In genomic region chr7:51300238-51300637, GRCm38 (mm10) we compare ENCODE assay signal across 9 mouse cellular contexts.
DNase-seq lines count a peak whose midpoint lies in the region; ATAC-seq lines count a peak whose summit lies in the region.
"Had no signal": no experiment of that assay in that cellular context is flagged by ENCODE, and none has a peak within 500 bp of the region (broad histone marks: within the 10 kb centered on the region; RNA-seq: fewer than 3 reads in every experiment).

No protein-coding gene starts in this region.

- H3K36me3 ChIP-seq in embryonic facial prominence, embryonic 11.5 days (replicated peaks; ENCODE audit: control insufficient read depth, insufficient read depth, low read depth, low read length), result no peaks in the 10 kb centered on the region
- H3K36me3 ChIP-seq in kidney, embryonic 16.5 days (ENCODE audit: insufficient read depth, low read length), result no peaks in the 10 kb centered on the region
- H3K36me3 ChIP-seq in forebrain, embryonic 15.5 days, result no peaks in the 10 kb centered on the region
- H3K36me3 ChIP-seq in forebrain, embryonic 12.5 days (replicated peaks), result no peaks in the 10 kb centered on the region
- H3K36me3 ChIP-seq in midbrain, embryonic 15.5 days (replicated peaks), result no peaks in the 10 kb centered on the region

- no peak overlapping the region for H3K4me2 ChIP-seq in embryonic facial prominence, embryonic 11.5 days (ENCODE audit: low read depth, low read length)
- H3K4me2 ChIP-seq in kidney, embryonic 16.5 days (replicated peaks; ENCODE audit: low read depth, low read length), result no peak overlapping the region
- no peak overlapping the region for H3K4me2 ChIP-seq in forebrain, embryonic 15.5 days (replicated peaks)
- H3K4me2 ChIP-seq in forebrain, embryonic 12.5 days, result no peak overlapping the region
- no peak overlapping the region for H3K4me2 ChIP-seq in midbrain, embryonic 15.5 days

- no peak overlapping the region for H3K27ac ChIP-seq in embryonic facial prominence, embryonic 11.5 days (replicated peaks; ENCODE audit: low read depth, low read length)
- no peak overlapping the region for H3K27ac ChIP-seq in kidney, embryonic 16.5 days (ENCODE audit: low read length)
- no peak overlapping the region for H3K27ac ChIP-seq in forebrain, embryonic 15.5 days (replicated peaks)
- no peak overlapping the region for H3K27ac ChIP-seq in forebrain, embryonic 12.5 days
- H3K27ac ChIP-seq in midbrain, embryonic 15.5 days, result no peak overlapping the region

- no peaks in the 10 kb centered on the region for H3K9me3 ChIP-seq in embryonic facial prominence, embryonic 11.5 days (replicated peaks; ENCODE audit: control insufficient read depth, low read length)
- H3K9me3 ChIP-seq in kidney, embryonic 16.5 days (ENCODE audit: low read length), result no peaks in the 10 kb centered on the region
- no peaks in the 10 kb centered on the region for H3K9me3 ChIP-seq in forebrain, embryonic 15.5 days
- no peaks in the 10 kb centered on the region for H3K9me3 ChIP-seq in forebrain, embryonic 12.5 days
- H3K9me3 ChIP-seq in midbrain, embryonic 15.5 days, result no peaks in the 10 kb centered on the region

- peak; percentile 13 for DNase-seq in brain, adult 2 months (ENCODE audit: low read depth, low spot score)
- DNase-seq in embryonic facial prominence, embryonic 11.5 days (ENCODE audit: low spot score), result peak; percentile 42
- peak; percentile 54 for DNase-seq in mesoderm, embryonic 11.5 days (ENCODE audit: low read depth, low spot score)
- DNase-seq in adipocyte (ENCODE audit: low spot score), result no peak
- DNase-seq: right cerebral cortex, postnatal 4 days had no signal

- no peaks in the 10 kb centered on the region for H3K4me1 ChIP-seq in embryonic facial prominence, embryonic 11.5 days (ENCODE audit: control insufficient read depth, insufficient read depth, low read length)
- H3K4me1 ChIP-seq in kidney, embryonic 16.5 days (ENCODE audit: insufficient read depth, low read length), result no peaks in the 10 kb centered on the region
- no peaks in the 10 kb centered on the region for H3K4me1 ChIP-seq in forebrain, embryonic 15.5 days
- no peaks in the 10 kb centered on the region for H3K4me1 ChIP-seq in forebrain, embryonic 12.5 days
- no peaks in the 10 kb centered on the region for H3K4me1 ChIP-seq in midbrain, embryonic 15.5 days

- H3K27me3 ChIP-seq in embryonic facial prominence, embryonic 11.5 days (ENCODE audit: control insufficient read depth, insufficient read depth, low read length), result no peaks in the 10 kb centered on the region
- no peaks in the 10 kb centered on the region for H3K27me3 ChIP-seq in kidney, embryonic 16.5 days (ENCODE audit: insufficient read depth, low read length)
- H3K27me3 ChIP-seq in forebrain, embryonic 15.5 days, result no peaks in the 10 kb centered on the region
- no peaks in the 10 kb centered on the region for H3K27me3 ChIP-seq in forebrain, embryonic 12.5 days
- H3K27me3 ChIP-seq in midbrain, embryonic 15.5 days (replicated peaks), result no peaks in the 10 kb centered on the region

- ATAC-seq in embryonic facial prominence, embryonic 11.5 days (replicated peaks; ENCODE audit: insufficient number of reproducible peaks, low FRiP score, low TSS enrichment, low read depth), result no peak; the same call in 1 of the 2 replicates
- ATAC-seq in kidney, embryonic 16.5 days (ENCODE audit: low FRiP score, low TSS enrichment), result peak; percentile 49; the same call in 1 of the 2 replicates
- no peak for ATAC-seq in forebrain, embryonic 15.5 days (replicated peaks)
- ATAC-seq in forebrain, embryonic 12.5 days (ENCODE audit: low FRiP score), result no peak
- no peak for ATAC-seq in midbrain, embryonic 15.5 days (replicated peaks)

- H3K9ac ChIP-seq in embryonic facial prominence, embryonic 11.5 days (replicated peaks; ENCODE audit: low read length), result no peak overlapping the region
- H3K9ac ChIP-seq in kidney, embryonic 16.5 days (replicated peaks; ENCODE audit: low read length), result no peak overlapping the region
- no peak overlapping the region for H3K9ac ChIP-seq in forebrain, embryonic 15.5 days (replicated peaks)
- no peak overlapping the region for H3K9ac ChIP-seq in forebrain, embryonic 12.5 days
- no peak overlapping the region for H3K9ac ChIP-seq in midbrain, embryonic 15.5 days

- H3K4me3 ChIP-seq in embryonic facial prominence, embryonic 11.5 days (ENCODE audit: low read depth, low read length), result no peak overlapping the region
- H3K4me3 ChIP-seq in kidney, embryonic 16.5 days (ENCODE audit: low read length), result no peak overlapping the region
- no peak overlapping the region for H3K4me3 ChIP-seq in forebrain, embryonic 15.5 days
- H3K4me3 ChIP-seq in forebrain, embryonic 12.5 days (replicated peaks), result no peak overlapping the region
- no peak overlapping the region for H3K4me3 ChIP-seq in midbrain, embryonic 15.5 days

- 47% methylated on average over 3 of the region's 3 CpGs for WGBS in embryonic facial prominence, embryonic 11.5 days
- WGBS in kidney, embryonic 16.5 days, result 9% methylated on average over 3 of the region's 3 CpGs
- WGBS in forebrain, embryonic 15.5 days, result 52% methylated on average over 3 of the region's 3 CpGs
- 38% methylated on average over 3 of the region's 3 CpGs for WGBS in forebrain, embryonic 12.5 days
- 53% methylated on average over 3 of the region's 3 CpGs for WGBS in midbrain, embryonic 15.5 days
